Mouse (Mus musculus): Measurements from ENCODE around the gene Slc6a5. TPM values are rescaled to one million over a fixed set of nuclear protein-coding genes. Genes with fewer than 3 reads are reported as not detected.

Gene Slc6a5
- polyA plus RNA-seq, 1 experiment from 2014 or later = not detected

- H3K4me2 ChIP-seq (replicated peaks; ENCODE audit: low read depth) = no peak overlapping the region
- 92% methylated on average over 8 of the region's 8 CpGs for WGBS
- H3K4me3 ChIP-seq (ENCODE audit: low read depth, low read length) = no peak overlapping the region
- H3K4me1 ChIP-seq (replicated peaks; ENCODE audit: control insufficient read depth, insufficient read depth, low read length) = no peaks in the 10 kb centered on the region
- H3K27ac ChIP-seq (ENCODE audit: low read depth, low read length) = no peak overlapping the region
- H3K9ac ChIP-seq (ENCODE audit: low read depth, low read length) = no peak overlapping the region
- no peaks in the 10 kb centered on the region for H3K27me3 ChIP-seq (replicated peaks; ENCODE audit: control insufficient read depth, insufficient read depth, low read length)
- no peaks in the 10 kb centered on the region for H3K9me3 ChIP-seq (ENCODE audit: control insufficient read depth)
- no peak for ATAC-seq
- TF ChIP-seq CTCF (IDR thresholded peaks at IDR 0.05; ENCODE audit: low read depth) = no peak
- no peaks in the 10 kb centered on the region for H3K36me3 ChIP-seq (ENCODE audit: control insufficient read depth, insufficient read depth)
These were observed 76.0 kb downstream of the Slc6a5 start for GRCm38 (mm10) chr7:49985947-49986346.

- no peaks in the 10 kb centered on the region for H3K27me3 ChIP-seq (replicated peaks; ENCODE audit: control insufficient read depth, insufficient read depth, low read length)
- no peak for ATAC-seq
- no peaks in the 10 kb centered on the region for H3K9me3 ChIP-seq (ENCODE audit: control insufficient read depth)
- no peaks in the 10 kb centered on the region for H3K4me1 ChIP-seq (replicated peaks; ENCODE audit: control insufficient read depth, insufficient read depth, low read length)
- H3K4me2 ChIP-seq (replicated peaks; ENCODE audit: low read depth) = no peak overlapping the region
- H3K27ac ChIP-seq (ENCODE audit: low read depth, low read length) = no peak overlapping the region
- H3K4me3 ChIP-seq (ENCODE audit: low read depth, low read length) = no peak overlapping the region
- no peaks in the 10 kb centered on the region for H3K36me3 ChIP-seq (ENCODE audit: control insufficient read depth, insufficient read depth)
- WGBS = 70% methylated on average over 4 of the region's 4 CpGs
- no peak for TF ChIP-seq CTCF (IDR thresholded peaks at IDR 0.05; ENCODE audit: low read depth)
- no peak overlapping the region for H3K9ac ChIP-seq (ENCODE audit: low read depth, low read length)
These were observed 89.4 kb downstream of the Slc6a5 start for GRCm38 (mm10) chr7:49999321-49999720.

GRCm38 (mm10) chr7:50005268-50005667, 95.3 kb downstream of the Slc6a5 start:
- H3K27me3 ChIP-seq (replicated peaks; ENCODE audit: control insufficient read depth, insufficient read depth, low read length) = no peaks in the 10 kb centered on the region
- ATAC-seq = no peak
- no peak for TF ChIP-seq CTCF (IDR thresholded peaks at IDR 0.05; ENCODE audit: low read depth)
- H3K4me3 ChIP-seq (ENCODE audit: low read depth, low read length) = no peak overlapping the region
- no peaks in the 10 kb centered on the region for H3K9me3 ChIP-seq (ENCODE audit: control insufficient read depth)
- WGBS = 54% methylated on average over 2 of the region's 2 CpGs
- no peak overlapping the region for H3K4me2 ChIP-seq (replicated peaks; ENCODE audit: low read depth)
- H3K9ac ChIP-seq (ENCODE audit: low read depth, low read length) = no peak overlapping the region
- H3K36me3 ChIP-seq (ENCODE audit: control insufficient read depth, insufficient read depth) = no peaks in the 10 kb centered on the region
- H3K27ac ChIP-seq (ENCODE audit: low read depth, low read length) = no peak overlapping the region
- H3K4me1 ChIP-seq (replicated peaks; ENCODE audit: control insufficient read depth, insufficient read depth, low read length) = no peaks in the 10 kb centered on the region

Other genes with a start within 250 kb of the Slc6a5 start
- 47.5 and 49.0 TPM in 2 replicates for gene Htatip2, start 151.0 kb upstream of the Slc6a5 start, polyA plus RNA-seq (2015; fragmentation: Nextera tagmentation; extraction: Ambion mirVana)
- gene Prmt3, start 131.8 kb upstream of the Slc6a5 start, polyA plus RNA-seq (2015; fragmentation: Nextera tagmentation; extraction: Ambion mirVana) = 15.7 and 16.9 TPM in 2 replicates
- gene Nell1, start 64.7 kb downstream of the Slc6a5 start, polyA plus RNA-seq (2015; fragmentation: Nextera tagmentation; extraction: Ambion mirVana) = 1.8 and 1.9 TPM in 2 replicates

Data from intestine, postnatal 0 days (tissue).